Mouse (Mus musculus) 416B (cell line): ENCODE measurements around the gene Syt2.

Experiments
- DNase-seq: peaks from one replicate; pipeline ENCODE4 v3.0.0; 2011; ENCODE audit warnings: low read depth

Syt2 gene

GRCm38 (mm10) chr1:134772821-134773220, 126.3 kb downstream of the Syt2 start:
- no peak for DNase-seq

- DNase-seq = no peak
Observed at GRCm38 (mm10) chr1:134773256-134773655, 126.8 kb downstream of the Syt2 start.

- DNase-seq = peak; percentile 59
Observed at GRCm38 (mm10) chr1:134774247-134774646, 127.8 kb downstream of the Syt2 start.

- no peak for DNase-seq
Observed at GRCm38 (mm10) chr1:134774728-134775287, 128.3 kb downstream of the Syt2 start.

- peak; percentile 52 for DNase-seq
Observed at GRCm38 (mm10) chr1:134775631-134776030, 129.2 kb downstream of the Syt2 start.

GRCm38 (mm10) chr1:134777201-134777885, 130.9 kb downstream of the Syt2 start:
- DNase-seq = no peak

- DNase-seq = no peak
Observed at GRCm38 (mm10) chr1:134777936-134778548, 131.6 kb downstream of the Syt2 start.

GRCm38 (mm10) chr1:134782797-134783196, 136.3 kb downstream of the Syt2 start:
- DNase-seq = no peak

- DNase-seq = no peak
Observed at GRCm38 (mm10) chr1:134783958-134784357, 137.5 kb downstream of the Syt2 start.

- no peak for DNase-seq
Observed at GRCm38 (mm10) chr1:134784481-134784880, 138.0 kb downstream of the Syt2 start.

- no peak for DNase-seq
Observed at GRCm38 (mm10) chr1:134784911-134785310, 138.4 kb downstream of the Syt2 start.

- no peak for DNase-seq
Observed at GRCm38 (mm10) chr1:134788096-134788495, 141.6 kb downstream of the Syt2 start.

GRCm38 (mm10) chr1:134790716-134791439, 144.4 kb downstream of the Syt2 start:
- peak; percentile 64 for DNase-seq

- peak; percentile 16 for DNase-seq
Observed at GRCm38 (mm10) chr1:134791456-134791855, 145.0 kb downstream of the Syt2 start.

GRCm38 (mm10) chr1:134796076-134796475, 149.6 kb downstream of the Syt2 start:
- DNase-seq = no peak

GRCm38 (mm10) chr1:134796536-134796935, 150.1 kb downstream of the Syt2 start:
- no peak for DNase-seq

- DNase-seq = no peak
Observed at GRCm38 (mm10) chr1:134801758-134802157, 155.3 kb downstream of the Syt2 start.

- DNase-seq = no peak
Observed at GRCm38 (mm10) chr1:134803286-134804117, 157.0 kb downstream of the Syt2 start.

- no peak for DNase-seq
Observed at GRCm38 (mm10) chr1:134804373-134804772, 157.9 kb downstream of the Syt2 start.

GRCm38 (mm10) chr1:134805471-134805870, 159.0 kb downstream of the Syt2 start:
- DNase-seq = no peak
